Mouse (Mus musculus): ENCODE measurements around the gene Cacna2d3. TPM values are rescaled to one million over a fixed set of nuclear protein-coding genes. Genes with fewer than 3 reads are reported as not detected.

The Cacna2d3 gene
- total and polyA plus RNA-seq, 2 experiments from 2014 or later, result 0.19 TPM; not detected in 1

DNA sequence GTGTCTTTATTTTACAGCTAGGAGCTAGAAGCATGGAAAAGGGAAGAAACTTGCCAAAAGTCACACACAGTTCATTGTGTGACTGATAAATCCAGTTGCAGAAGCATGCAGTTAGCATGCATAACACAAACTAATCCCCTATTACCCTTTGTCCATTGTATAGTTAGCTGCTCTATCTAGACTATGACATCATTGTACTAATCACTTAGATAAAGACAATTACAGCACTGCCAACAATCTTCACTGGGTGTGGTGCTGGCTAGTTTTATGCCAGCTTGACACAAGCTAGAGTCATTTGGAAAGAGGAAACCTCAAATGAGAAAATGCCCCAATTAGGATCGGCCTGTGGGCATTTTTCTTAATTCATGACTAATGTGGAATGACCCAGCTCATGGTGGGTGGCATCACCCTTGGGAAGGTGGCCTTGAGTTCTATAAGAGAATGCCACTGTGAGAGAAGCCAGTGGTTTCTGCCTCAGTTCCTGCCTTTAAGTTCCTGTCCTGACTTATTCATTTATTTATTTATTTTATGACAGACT, 689.7 kb downstream of the Cacna2d3 start:
- Histone ChIP-seq H3K36me3 (replicated peaks; ENCODE audit: control insufficient read depth, insufficient read depth, low read length) (no peaks in the 10 kb centered on the region), H3K27ac (ENCODE audit: low read depth) (no peak overlapping the region), H3K9ac (replicated peaks; ENCODE audit: low read depth, low read length) (no peak overlapping the region), H3K9me3 (replicated peaks; ENCODE audit: control insufficient read depth, low read length) (no peaks in the 10 kb centered on the region), H3K4me1 (ENCODE audit: control insufficient read depth, insufficient read depth) (no peaks in the 10 kb centered on the region), H3K4me3 (ENCODE audit: low read depth, low read length) (no peak overlapping the region), H3K4me2 (ENCODE audit: low read depth, low read length) (no peak overlapping the region), H3K27me3 (ENCODE audit: control insufficient read depth, insufficient read depth, low read length) (no peaks in the 10 kb centered on the region)
- no peak for DNase-seq (ENCODE audit: low spot score)
- WGBS, result 89% methylated on average over 1 of the region's 1 CpGs
- ATAC-seq (ENCODE audit: insufficient read depth, low read depth), result no peak
- TF ChIP-seq CTCF (IDR thresholded peaks at IDR 0.05; ENCODE audit: low read depth) (no peak), EP300 (IDR thresholded peaks at IDR 0.05; ENCODE audit: low read depth) (no peak)

DNA sequence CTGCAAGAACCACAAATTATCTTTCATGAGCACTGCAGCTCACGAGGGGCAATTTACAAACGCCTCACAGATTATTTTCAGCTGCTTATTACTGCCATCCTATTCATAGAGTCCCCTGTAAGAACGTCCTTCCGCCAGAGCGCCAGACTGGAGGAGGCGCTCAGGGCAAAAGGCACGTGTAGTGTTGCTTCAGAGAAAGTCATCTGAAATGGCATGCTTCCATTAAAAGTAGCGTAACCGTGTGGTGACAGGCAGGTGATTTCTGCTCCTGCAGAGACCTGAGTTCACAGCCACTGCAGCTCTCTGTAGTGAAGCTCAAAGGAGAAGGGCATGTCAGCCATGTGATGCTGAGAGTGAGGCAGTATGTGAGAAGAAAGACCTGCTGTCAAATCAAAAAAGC, 691.1 kb downstream of the Cacna2d3 start:
- no peak overlapping the region for H3K27ac ChIP-seq (ENCODE audit: low read depth)
- H3K4me2 ChIP-seq (ENCODE audit: low read depth, low read length), result no peak overlapping the region
- H3K9me3 ChIP-seq (replicated peaks; ENCODE audit: control insufficient read depth, low read length), result no peaks in the 10 kb centered on the region
- no peaks in the 10 kb centered on the region for H3K36me3 ChIP-seq (replicated peaks; ENCODE audit: control insufficient read depth, insufficient read depth, low read length)
- H3K27me3 ChIP-seq (ENCODE audit: control insufficient read depth, insufficient read depth, low read length), result no peaks in the 10 kb centered on the region
- H3K4me3 ChIP-seq (ENCODE audit: low read depth, low read length), result no peak overlapping the region
- WGBS, result 32% methylated on average over 9 of the region's 9 CpGs
- no peak overlapping the region for H3K9ac ChIP-seq (replicated peaks; ENCODE audit: low read depth, low read length)
- H3K4me1 ChIP-seq (ENCODE audit: control insufficient read depth, insufficient read depth), result no peaks in the 10 kb centered on the region
- DNase-seq (ENCODE audit: low spot score) (peak; percentile 12), ATAC-seq (ENCODE audit: insufficient read depth, low read depth) (no peak)
- TF ChIP-seq CTCF (IDR thresholded peaks at IDR 0.05; ENCODE audit: low read depth), result no peak
- no peak for TF ChIP-seq EP300 (IDR thresholded peaks at IDR 0.05; ENCODE audit: low read depth)

DNA sequence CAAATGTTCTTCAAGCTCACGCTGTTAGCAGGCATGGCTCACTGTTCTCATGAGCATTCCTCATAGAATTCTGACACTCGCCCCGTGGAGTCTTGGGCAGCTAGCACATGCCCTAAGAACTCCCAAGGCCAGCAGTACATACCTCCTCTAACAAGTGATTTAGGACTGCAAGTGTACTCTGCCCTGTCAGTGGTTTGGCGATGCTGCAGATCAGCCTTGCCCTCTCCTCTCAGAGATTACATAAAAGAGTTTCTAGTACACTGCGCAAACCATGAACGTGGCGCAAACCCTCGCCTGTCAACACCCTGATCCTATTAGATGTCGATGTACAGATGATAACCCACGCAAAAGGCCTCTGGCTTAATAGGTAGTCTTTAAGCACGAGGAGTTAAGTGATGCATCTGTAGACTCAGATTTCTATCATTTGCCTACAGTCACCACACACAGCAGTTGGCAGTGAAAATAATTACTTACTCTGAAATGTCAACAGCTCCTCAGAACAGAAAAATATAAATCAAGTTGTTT, 691.7 kb downstream of the Cacna2d3 start:
- TF ChIP-seq EP300 (IDR thresholded peaks at IDR 0.05; ENCODE audit: low read depth) (no peak), CTCF (IDR thresholded peaks at IDR 0.05; ENCODE audit: low read depth) (no peak)
- Histone ChIP-seq H3K4me3 (ENCODE audit: low read depth, low read length) (no peak overlapping the region), H3K27ac (ENCODE audit: low read depth) (no peak overlapping the region), H3K4me1 (ENCODE audit: control insufficient read depth, insufficient read depth) (no peaks in the 10 kb centered on the region), H3K27me3 (ENCODE audit: control insufficient read depth, insufficient read depth, low read length) (no peaks in the 10 kb centered on the region), H3K9ac (replicated peaks; ENCODE audit: low read depth, low read length) (no peak overlapping the region), H3K36me3 (replicated peaks; ENCODE audit: control insufficient read depth, insufficient read depth, low read length) (no peaks in the 10 kb centered on the region), H3K9me3 (replicated peaks; ENCODE audit: control insufficient read depth, low read length) (no peaks in the 10 kb centered on the region), H3K4me2 (ENCODE audit: low read depth, low read length) (no peak overlapping the region)
- no peak for ATAC-seq (ENCODE audit: insufficient read depth, low read depth)
- WGBS, result 46% methylated on average over 11 of the region's 11 CpGs
- no peak for DNase-seq (ENCODE audit: low spot score)

DNA sequence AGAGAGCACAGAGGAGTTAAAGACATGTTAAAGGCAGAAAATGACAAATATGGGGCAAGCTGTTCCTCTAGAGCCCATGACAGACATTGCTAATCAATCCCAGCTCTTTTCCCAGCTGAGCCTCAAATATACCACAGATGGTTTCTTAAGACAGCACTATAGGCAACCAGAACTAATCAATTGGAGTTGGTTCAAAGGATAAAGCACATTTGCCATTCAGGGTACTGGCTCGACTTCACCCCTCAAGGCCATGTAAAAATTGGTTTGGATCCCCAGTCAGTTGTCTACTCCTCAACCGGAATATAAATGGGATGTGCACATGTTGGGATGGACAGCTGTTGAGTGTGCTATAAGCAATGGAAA, 692.6 kb downstream of the Cacna2d3 start:
- H3K4me2 ChIP-seq (ENCODE audit: low read depth, low read length), result no peak overlapping the region
- no peak for DNase-seq (ENCODE audit: low spot score)
- no peak overlapping the region for H3K9ac ChIP-seq (replicated peaks; ENCODE audit: low read depth, low read length)
- no peaks in the 10 kb centered on the region for H3K4me1 ChIP-seq (ENCODE audit: control insufficient read depth, insufficient read depth)
- H3K36me3 ChIP-seq (replicated peaks; ENCODE audit: control insufficient read depth, insufficient read depth, low read length), result no peaks in the 10 kb centered on the region
- no peak for ATAC-seq (ENCODE audit: insufficient read depth, low read depth)
- H3K9me3 ChIP-seq (replicated peaks; ENCODE audit: control insufficient read depth, low read length), result no peaks in the 10 kb centered on the region
- H3K27ac ChIP-seq (ENCODE audit: low read depth), result no peak overlapping the region
- H3K4me3 ChIP-seq (ENCODE audit: low read depth, low read length), result no peak overlapping the region
- TF ChIP-seq CTCF (IDR thresholded peaks at IDR 0.05; ENCODE audit: low read depth), result no peak
- no peak for TF ChIP-seq EP300 (IDR thresholded peaks at IDR 0.05; ENCODE audit: low read depth)
- WGBS, result 92% methylated on average over 2 of the region's 2 CpGs
- H3K27me3 ChIP-seq (ENCODE audit: control insufficient read depth, insufficient read depth, low read length), result no peaks in the 10 kb centered on the region

DNA sequence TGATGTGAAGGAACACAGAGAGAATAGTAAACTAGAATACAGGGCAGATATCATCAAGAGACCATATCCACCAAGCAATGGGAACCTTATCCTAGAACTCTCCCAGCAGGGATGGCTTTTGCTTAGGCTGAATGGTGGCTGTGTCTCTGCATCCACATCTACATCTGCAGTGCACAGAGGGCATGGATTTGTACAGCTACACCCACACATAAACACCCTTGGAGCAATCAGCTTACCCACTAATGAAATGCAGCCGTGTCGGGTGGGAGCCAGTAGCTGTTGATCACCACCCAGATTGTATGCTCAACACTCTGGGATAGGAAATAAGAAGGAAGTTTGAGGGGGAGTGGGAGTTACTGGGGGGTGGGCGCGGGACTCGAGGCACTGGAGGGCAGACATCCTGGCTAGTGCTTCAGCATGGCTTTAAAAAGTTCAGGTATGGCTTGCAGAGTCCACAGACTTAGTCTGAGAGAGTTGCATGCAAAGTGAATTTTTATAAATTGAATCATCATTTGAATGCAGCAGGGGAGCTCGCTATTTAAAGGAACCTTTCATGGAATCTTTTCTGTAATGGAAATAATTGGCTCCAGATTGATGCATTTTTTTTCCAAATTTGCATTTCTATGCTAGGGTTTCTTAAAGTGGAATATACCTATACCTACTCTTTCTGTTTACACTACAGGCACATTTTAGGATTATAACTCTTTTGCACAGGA, 693.1 kb downstream of the Cacna2d3 start:
- H3K27ac ChIP-seq (ENCODE audit: low read depth), result no peak overlapping the region
- 81% methylated on average over 6 of the region's 6 CpGs for WGBS

More for the DNA sequence above, 693.1 kb downstream of the Cacna2d3 start:
- H3K9me3 ChIP-seq (replicated peaks; ENCODE audit: control insufficient read depth, low read length), result no peaks in the 10 kb centered on the region
- no peak for ATAC-seq (ENCODE audit: insufficient read depth, low read depth)
- H3K4me1 ChIP-seq (ENCODE audit: control insufficient read depth, insufficient read depth), result no peaks in the 10 kb centered on the region
- H3K9ac ChIP-seq (replicated peaks; ENCODE audit: low read depth, low read length), result no peak overlapping the region
- no peak for DNase-seq (ENCODE audit: low spot score)
- H3K27me3 ChIP-seq (ENCODE audit: control insufficient read depth, insufficient read depth, low read length), result no peaks in the 10 kb centered on the region
- H3K4me2 ChIP-seq (ENCODE audit: low read depth, low read length), result no peak overlapping the region
- H3K36me3 ChIP-seq (replicated peaks; ENCODE audit: control insufficient read depth, insufficient read depth, low read length), result no peaks in the 10 kb centered on the region
- TF ChIP-seq CTCF (IDR thresholded peaks at IDR 0.05; ENCODE audit: low read depth) (no peak), EP300 (IDR thresholded peaks at IDR 0.05; ENCODE audit: low read depth) (no peak)
- no peak overlapping the region for H3K4me3 ChIP-seq (ENCODE audit: low read depth, low read length)

Measured in heart, postnatal 0 days (tissue).